Mouse (Mus musculus): ENCODE data around the gene Zbtb48. TPM values are rescaled to one million over a fixed set of nuclear protein-coding genes. Genes with fewer than 3 reads are reported as not detected.

Zbtb48 gene
- total RNA-seq, 2 experiments from 2014 or later, result 3.4 to 3.6 TPM

- no peak for DNase-seq
These were observed 26.1 kb downstream of the Zbtb48 start for GRCm38 (mm10) chr4:152001335-152001734.

- no peak for DNase-seq
These were observed 26.6 kb downstream of the Zbtb48 start for GRCm38 (mm10) chr4:152000906-152001305.

- no peak for DNase-seq
These were observed 28.0 kb downstream of the Zbtb48 start for GRCm38 (mm10) chr4:151999481-151999880.

GRCm38 (mm10) chr4:151997701-151998100, 29.8 kb downstream of the Zbtb48 start:
- no peak for DNase-seq

- no peak for DNase-seq
These were observed 30.6 kb downstream of the Zbtb48 start for GRCm38 (mm10) chr4:151996951-151997222.

GRCm38 (mm10) chr4:151996173-151996950, 31.1 kb downstream of the Zbtb48 start, which contains the start of gene Phf13:
Gene Phf13, minus strand, starts transcription at chr4:151996258.
- DNase-seq, result peak; percentile 99

GRCm38 (mm10) chr4:151995371-151996172, 31.9 kb downstream of the Zbtb48 start:
- DNase-seq, result peak in 1 of 2 experiments; percentile 37

- peak; percentile 39 to 50 for DNase-seq
These were observed 33.0 kb downstream of the Zbtb48 start for GRCm38 (mm10) chr4:151994228-151995171.

- no peak for DNase-seq
These were observed 34.4 kb downstream of the Zbtb48 start for GRCm38 (mm10) chr4:151993035-151993434.

GRCm38 (mm10) chr4:151992091-151992490, 35.4 kb downstream of the Zbtb48 start:
- no peak for DNase-seq

- no peak for DNase-seq
These were observed 38.4 kb downstream of the Zbtb48 start for GRCm38 (mm10) chr4:151989110-151989488.

- DNase-seq, result peak; percentile 89 to 92
These were observed 38.9 kb downstream of the Zbtb48 start, which contains the start of gene Thap3 for GRCm38 (mm10) chr4:151988342-151989109. Gene Thap3, minus strand, starts transcription at chr4:151988997.

- DNase-seq, result no peak
These were observed 39.5 kb downstream of the Zbtb48 start for GRCm38 (mm10) chr4:151988014-151988341.

- DNase-seq, result no peak
These were observed 40.8 kb downstream of the Zbtb48 start for GRCm38 (mm10) chr4:151986650-151987049.

GRCm38 (mm10) chr4:151985886-151986285, 41.6 kb downstream of the Zbtb48 start:
- no peak for DNase-seq

GRCm38 (mm10) chr4:151983560-151983959, 43.9 kb downstream of the Zbtb48 start:
- DNase-seq, result no peak

- DNase-seq, result no peak
These were observed 44.4 kb downstream of the Zbtb48 start for GRCm38 (mm10) chr4:151983043-151983442.

- peak; percentile 83 to 88 for DNase-seq
These were observed 46.1 kb downstream of the Zbtb48 start for GRCm38 (mm10) chr4:151981363-151981762.

GRCm38 (mm10) chr4:151980699-151981098, 46.8 kb downstream of the Zbtb48 start:
- DNase-seq, result peak in 1 of 2 experiments; percentile 49

GRCm38 (mm10) chr4:151977748-151978147, 49.7 kb downstream of the Zbtb48 start:
- peak; percentile 83 to 96 for DNase-seq

- no peak for DNase-seq
These were observed 52.0 kb downstream of the Zbtb48 start for GRCm38 (mm10) chr4:151975441-151975840.
